Mouse (Mus musculus) limb, embryonic 12.5 days (tissue): ENCODE measurements around the gene Trim32. TPM values are rescaled to one million over a fixed set of nuclear protein-coding genes. Genes with fewer than 3 reads are reported as not detected.
A peak's percentile ranks its signal among the peaks of the same experiment; 100 is the strongest.

ENCODE experiments used
- ATAC-seq: fragments of 200-750 bp; cut with Nextera tagmentation; 2 replicates; pipeline ENCODE4 v1.8.0; 2017; ENCODE audit warnings: low read depth, moderate TSS enrichment; ENCODE audit not compliant: insufficient number of reproducible peaks, insufficient read depth, low FRiP score, low TSS enrichment
- H3K27ac ChIP-seq: fragments of 300-500 bp; sonication (generic); 2 replicates; pipeline ENCODE4 v1.5.1; 2016; ENCODE audit warnings: mild to moderate bottlenecking, moderate library complexity
- H3K27me3 ChIP-seq: fragments of 300-500 bp; sonication (generic); 2 replicates; pipeline ENCODE4 v1.6.1; 2016; ENCODE audit warnings: mild to moderate bottlenecking, moderate library complexity
- H3K36me3 ChIP-seq: fragments of 300-500 bp; sonication (generic); 2 replicates; pipeline ENCODE4 v1.6.1; 2016; ENCODE audit warnings: mild to moderate bottlenecking, moderate library complexity
- H3K4me1 ChIP-seq: fragments of 300-500 bp; sonication (generic); replicated peaks from 2 replicates; pipeline ENCODE4 v1.6.1; 2016
- H3K4me2 ChIP-seq: fragments of 300-500 bp; sonication (generic); 2 replicates; pipeline ENCODE4 v1.6.1; 2016; ENCODE audit warnings: mild to moderate bottlenecking, moderate library complexity
- H3K4me3 ChIP-seq: fragments of 300-500 bp; sonication (generic); replicated peaks from 2 replicates; pipeline ENCODE4 v1.5.1; 2016; ENCODE audit warnings: mild to moderate bottlenecking
- H3K9ac ChIP-seq: fragments of 300-500 bp; sonication (generic); replicated peaks from 2 replicates; pipeline ENCODE4 v1.6.1; 2016; ENCODE audit warnings: mild to moderate bottlenecking, moderate library complexity
- H3K9me3 ChIP-seq: fragments of 300-500 bp; sonication (generic); 2 replicates; pipeline ENCODE4 v1.6.1; 2016; ENCODE audit warnings: mild to moderate bottlenecking, moderate library complexity
- WGBS: fragments of 180-500 bp; shearing (Covaris S2); methylation state at CpG from one replicate; pipeline ENCODE4 v1.1.7; 2016; 5-methylcytosine and 5-hydroxymethylcytosine counted together
- polyA plus RNA-seq: library from polyadenylated mRNA; unstranded; fragments of >200 nt; fragmentation: Nextera tagmentation; extraction: Ambion mirVana; gene quantifications from 2 replicates; pipeline ENCODE4 v1.2.1, GENCODE M21; 2016

Gene Trim32
- 55.9 and 61.5 TPM in 2 replicates for polyA plus RNA-seq

GRCm38 (mm10) chr4:65604504-65605150 is at the start of gene Trim32:
Gene Trim32, plus strand, starts transcription at chr4:65604986.
- peak; percentile 92 for ATAC-seq
- Histone ChIP-seq H3K36me3 (0 out of 2 replicates have a peak, but pooled peaks cover 3% of the 10 kb centered on the region), H3K27me3 (no peaks in the 10 kb centered on the region), H3K9me3 (no peaks in the 10 kb centered on the region), H3K4me3 (peak within 1 kb of the TSS; percentile 66), H3K4me1 (peaks cover 21% of the 10 kb centered on the region), H3K4me2 (peak within 1 kb of the TSS; percentile 81), H3K27ac (no peak within 1 kb of the TSS), H3K9ac (peak within 1 kb of the TSS; percentile 79)
- 3% methylated on average over 32 of the region's 33 CpGs for WGBS

- WGBS, result 74% methylated on average over 4 of the region's 4 CpGs
- Histone ChIP-seq H3K27me3 (no peaks in the 10 kb centered on the region), H3K9ac (no peak overlapping the region), H3K4me3 (no peak overlapping the region), H3K4me1 (no peaks in the 10 kb centered on the region), H3K4me2 (no peak overlapping the region), H3K36me3 (no peaks in the 10 kb centered on the region), H3K27ac (no peak overlapping the region), H3K9me3 (no peaks in the 10 kb centered on the region)
- ATAC-seq, result no peak
Observed at GRCm38 (mm10) chr4:65565493-65565892, 39.3 kb upstream of the Trim32 start.

- Histone ChIP-seq H3K4me2 (no peak overlapping the region), H3K4me3 (no peak overlapping the region), H3K9ac (no peak overlapping the region), H3K27me3 (no peaks in the 10 kb centered on the region), H3K4me1 (no peaks in the 10 kb centered on the region), H3K36me3 (no peaks in the 10 kb centered on the region), H3K9me3 (no peaks in the 10 kb centered on the region), H3K27ac (no peak overlapping the region)
- 72% methylated on average over 1 of the region's 1 CpGs for WGBS
- ATAC-seq, result no peak
Observed at GRCm38 (mm10) chr4:65580254-65580653, 24.5 kb upstream of the Trim32 start.

- WGBS, result 52% methylated on average over 5 of the region's 5 CpGs
- no peak overlapping the region for H3K4me3 ChIP-seq
Observed at GRCm38 (mm10) chr4:65586947-65587346, 17.8 kb upstream of the Trim32 start.

GRCm38 (mm10) chr4:65589780-65590179 is 15.0 kb upstream of the Trim32 start:
- Histone ChIP-seq H3K27me3 (no peaks in the 10 kb centered on the region), H3K9ac (no peak overlapping the region), H3K4me2 (no peak overlapping the region), H3K4me3 (no peak overlapping the region), H3K27ac (no peak overlapping the region), H3K4me1 (peaks cover 4% of the 10 kb centered on the region), H3K9me3 (no peaks in the 10 kb centered on the region), H3K36me3 (no peaks in the 10 kb centered on the region)
- ATAC-seq, result peak; percentile 70

More at GRCm38 (mm10) chr4:65586947-65587346, 17.8 kb upstream of the Trim32 start:
- peaks cover 4% of the 10 kb centered on the region for H3K4me1 ChIP-seq
- no peak overlapping the region for H3K4me2 ChIP-seq
- no peaks in the 10 kb centered on the region for H3K27me3 ChIP-seq
- H3K36me3 ChIP-seq, result no peaks in the 10 kb centered on the region
- ATAC-seq, result no peak
- H3K9ac ChIP-seq, result no peak overlapping the region
- no peak overlapping the region for H3K27ac ChIP-seq
- no peaks in the 10 kb centered on the region for H3K9me3 ChIP-seq

GRCm38 (mm10) chr4:65594601-65595369 is 10.0 kb upstream of the Trim32 start:
- no peak overlapping the region for H3K9ac ChIP-seq
- H3K4me2 ChIP-seq, result no peak overlapping the region
- WGBS, result 70% methylated on average over 5 of the region's 5 CpGs
- ATAC-seq, result no peak
- H3K36me3 ChIP-seq, result no peaks in the 10 kb centered on the region
- no peaks in the 10 kb centered on the region for H3K4me1 ChIP-seq
- no peaks in the 10 kb centered on the region for H3K27me3 ChIP-seq
- no peaks in the 10 kb centered on the region for H3K9me3 ChIP-seq
- no peak overlapping the region for H3K4me3 ChIP-seq
- no peak overlapping the region for H3K27ac ChIP-seq

- 0 out of 2 replicates have a peak, but pooled peaks cover 3% of the 10 kb centered on the region for H3K36me3 ChIP-seq
- H3K27ac ChIP-seq, result no peak overlapping the region
- no peaks in the 10 kb centered on the region for H3K9me3 ChIP-seq
- H3K4me1 ChIP-seq, result peaks cover 25% of the 10 kb centered on the region
- H3K4me3 ChIP-seq, result peak overlapping the region; percentile 66
- H3K9ac ChIP-seq, result peak overlapping the region; percentile 79
- 1% methylated on average over 21 of the region's 21 CpGs for WGBS
- peak overlapping the region; percentile 81 for H3K4me2 ChIP-seq
- ATAC-seq, result peak; percentile 77
- no peaks in the 10 kb centered on the region for H3K27me3 ChIP-seq
Observed at GRCm38 (mm10) chr4:65605151-65605702, 441 bp downstream of the Trim32 start.

- H3K4me3 ChIP-seq, result no peak overlapping the region
- H3K4me1 ChIP-seq, result peaks cover 43% of the 10 kb centered on the region
- H3K9ac ChIP-seq, result no peak overlapping the region
- no peak for ATAC-seq
- H3K27ac ChIP-seq, result no peak overlapping the region
- no peaks in the 10 kb centered on the region for H3K9me3 ChIP-seq
- 91% methylated on average over 10 of the region's 10 CpGs for WGBS
- 0 out of 2 replicates have a peak, but pooled peaks cover 3% of the 10 kb centered on the region for H3K36me3 ChIP-seq
- no peak overlapping the region for H3K4me2 ChIP-seq
- no peaks in the 10 kb centered on the region for H3K27me3 ChIP-seq
Observed at GRCm38 (mm10) chr4:65607184-65607631, 2.4 kb downstream of the Trim32 start.

GRCm38 (mm10) chr4:65608112-65608511 is 3.3 kb downstream of the Trim32 start:
- Histone ChIP-seq H3K4me2 (no peak overlapping the region), H3K36me3 (peaks cover 6% of the 10 kb centered on the region), H3K9me3 (no peaks in the 10 kb centered on the region), H3K4me1 (peaks cover 43% of the 10 kb centered on the region), H3K27ac (no peak overlapping the region), H3K9ac (no peak overlapping the region), H3K4me3 (no peak overlapping the region), H3K27me3 (no peaks in the 10 kb centered on the region)
- WGBS, result 90% methylated on average over 4 of the region's 4 CpGs
- ATAC-seq, result no peak

- WGBS, result 85% methylated on average over 5 of the region's 5 CpGs
- no peak for ATAC-seq
- no peaks in the 10 kb centered on the region for H3K27me3 ChIP-seq
- no peak overlapping the region for H3K4me3 ChIP-seq
- no peak overlapping the region for H3K4me2 ChIP-seq
- no peaks in the 10 kb centered on the region for H3K9me3 ChIP-seq
- H3K4me1 ChIP-seq, result peaks cover 39% of the 10 kb centered on the region
- H3K9ac ChIP-seq, result no peak overlapping the region
- peak overlapping the region; percentile 41; the same call in 1 of the 2 replicates for H3K27ac ChIP-seq
- H3K36me3 ChIP-seq, result peaks cover 29% of the 10 kb centered on the region
Observed at GRCm38 (mm10) chr4:65610329-65610728, 5.5 kb downstream of the Trim32 start.

GRCm38 (mm10) chr4:65610896-65611295 is 6.1 kb downstream of the Trim32 start:
- peaks cover 34% of the 10 kb centered on the region for H3K4me1 ChIP-seq
- H3K36me3 ChIP-seq, result peaks cover 34% of the 10 kb centered on the region
- no peak overlapping the region for H3K9ac ChIP-seq
- WGBS, result 53% methylated on average over 6 of the region's 6 CpGs
- H3K4me3 ChIP-seq, result no peak overlapping the region
- H3K4me2 ChIP-seq, result 0 out of 2 replicates have a peak overlapping the region, but pooled peaks have one; percentile 7
- peak overlapping the region; percentile 41; the same call in 1 of the 2 replicates for H3K27ac ChIP-seq
- peak; percentile 46; the same call in 1 of the 2 replicates for ATAC-seq
- H3K9me3 ChIP-seq, result no peaks in the 10 kb centered on the region
- H3K27me3 ChIP-seq, result no peaks in the 10 kb centered on the region
